Mouse (Mus musculus): ENCODE data around the gene Col6a1. TPM values are rescaled to one million over a fixed set of nuclear protein-coding genes. Genes with fewer than 3 reads are reported as not detected.

The Col6a1 gene
- polyA plus RNA-seq, 1 experiment from 2014 or later: 38.1 TPM

- H3K27ac ChIP-seq (ENCODE audit: low read depth, low read length): no peak overlapping the region
- no peaks in the 10 kb centered on the region for H3K27me3 ChIP-seq (ENCODE audit: control insufficient read depth, insufficient read depth, low read length)
- H3K9me3 ChIP-seq (ENCODE audit: control insufficient read depth, low read length): no peaks in the 10 kb centered on the region
- 84% methylated on average over 19 of the region's 19 CpGs for WGBS
- H3K4me1 ChIP-seq (ENCODE audit: control insufficient read depth, insufficient read depth, low read length): peaks cover 15% of the 10 kb centered on the region
- H3K36me3 ChIP-seq (ENCODE audit: control insufficient read depth, insufficient read depth, low read length): no peaks in the 10 kb centered on the region
- no peak for ATAC-seq (ENCODE audit: low FRiP score, low TSS enrichment)
- no peak overlapping the region for H3K4me2 ChIP-seq (replicated peaks; ENCODE audit: low read depth, low read length)
- no peak overlapping the region for H3K4me3 ChIP-seq (ENCODE audit: low read length)
- no peak overlapping the region for H3K9ac ChIP-seq (ENCODE audit: low read depth, low read length)
These were observed 4.0 kb upstream of the Col6a1 start for GRCm38 (mm10) chr10:76729631-76730620.

- H3K27ac ChIP-seq (ENCODE audit: low read depth, low read length): no peak overlapping the region
- no peaks in the 10 kb centered on the region for H3K9me3 ChIP-seq (ENCODE audit: control insufficient read depth, low read length)
- peaks cover 15% of the 10 kb centered on the region for H3K4me1 ChIP-seq (ENCODE audit: control insufficient read depth, insufficient read depth, low read length)
- H3K4me2 ChIP-seq (replicated peaks; ENCODE audit: low read depth, low read length): no peak overlapping the region
- no peak overlapping the region for H3K9ac ChIP-seq (ENCODE audit: low read depth, low read length)
- H3K36me3 ChIP-seq (ENCODE audit: control insufficient read depth, insufficient read depth, low read length): no peaks in the 10 kb centered on the region
- ATAC-seq (ENCODE audit: low FRiP score, low TSS enrichment): no peak
- no peak overlapping the region for H3K4me3 ChIP-seq (ENCODE audit: low read length)
- 20% methylated on average over 11 of the region's 11 CpGs for WGBS
- H3K27me3 ChIP-seq (ENCODE audit: control insufficient read depth, insufficient read depth, low read length): no peaks in the 10 kb centered on the region
These were observed 2.4 kb upstream of the Col6a1 start for GRCm38 (mm10) chr10:76728369-76728768.

GRCm38 (mm10) chr10:76727301-76727700 is 1.3 kb upstream of the Col6a1 start:
- H3K36me3 ChIP-seq (ENCODE audit: control insufficient read depth, insufficient read depth, low read length): peaks cover 4% of the 10 kb centered on the region; the same call in 1 of the 2 replicates
- no peaks in the 10 kb centered on the region for H3K9me3 ChIP-seq (ENCODE audit: control insufficient read depth, low read length)
- H3K9ac ChIP-seq (ENCODE audit: low read depth, low read length): no peak overlapping the region
- peaks cover 6% of the 10 kb centered on the region; the same call in 1 of the 2 replicates for H3K4me1 ChIP-seq (ENCODE audit: control insufficient read depth, insufficient read depth, low read length)
- no peaks in the 10 kb centered on the region for H3K27me3 ChIP-seq (ENCODE audit: control insufficient read depth, insufficient read depth, low read length)
- no peak overlapping the region for H3K4me2 ChIP-seq (replicated peaks; ENCODE audit: low read depth, low read length)
- ATAC-seq (ENCODE audit: low FRiP score, low TSS enrichment): no peak
- 92% methylated on average over 7 of the region's 7 CpGs for WGBS
- H3K27ac ChIP-seq (ENCODE audit: low read depth, low read length): no peak overlapping the region
- no peak overlapping the region for H3K4me3 ChIP-seq (ENCODE audit: low read length)

GRCm38 (mm10) chr10:76726866-76727265 is 898 bp upstream of the Col6a1 start:
- no peaks in the 10 kb centered on the region for H3K27me3 ChIP-seq (ENCODE audit: control insufficient read depth, insufficient read depth, low read length)
- H3K36me3 ChIP-seq (ENCODE audit: control insufficient read depth, insufficient read depth, low read length): peaks cover 5% of the 10 kb centered on the region; the same call in 1 of the 2 replicates
- ATAC-seq (ENCODE audit: low FRiP score, low TSS enrichment): no peak
- H3K4me2 ChIP-seq (replicated peaks; ENCODE audit: low read depth, low read length): no peak overlapping the region
- no peak overlapping the region for H3K9ac ChIP-seq (ENCODE audit: low read depth, low read length)
- H3K4me1 ChIP-seq (ENCODE audit: control insufficient read depth, insufficient read depth, low read length): peaks cover 2% of the 10 kb centered on the region; the same call in 1 of the 2 replicates
- H3K4me3 ChIP-seq (ENCODE audit: low read length): no peak overlapping the region
- H3K9me3 ChIP-seq (ENCODE audit: control insufficient read depth, low read length): no peaks in the 10 kb centered on the region
- no peak overlapping the region for H3K27ac ChIP-seq (ENCODE audit: low read depth, low read length)
- WGBS: 88% methylated on average over 4 of the region's 4 CpGs

- no peak for ATAC-seq (ENCODE audit: low FRiP score, low TSS enrichment)
- Histone ChIP-seq H3K4me2 (replicated peaks; ENCODE audit: low read depth, low read length) (peak overlapping the region; percentile 36), H3K27ac (ENCODE audit: low read depth, low read length) (no peak overlapping the region), H3K36me3 (ENCODE audit: control insufficient read depth, insufficient read depth, low read length) (peaks cover 10% of the 10 kb centered on the region; the same call in 1 of the 2 replicates), H3K9me3 (ENCODE audit: control insufficient read depth, low read length) (no peaks in the 10 kb centered on the region), H3K9ac (ENCODE audit: low read depth, low read length) (peak overlapping the region; percentile 35), H3K4me1 (ENCODE audit: control insufficient read depth, insufficient read depth, low read length) (no peaks in the 10 kb centered on the region), H3K4me3 (ENCODE audit: low read length) (peak overlapping the region; percentile 25), H3K27me3 (ENCODE audit: control insufficient read depth, insufficient read depth, low read length) (no peaks in the 10 kb centered on the region)
- 86% methylated on average over 2 of the region's 2 CpGs for WGBS
These were observed 871 bp downstream of the Col6a1 start for GRCm38 (mm10) chr10:76725097-76725496.

GRCm38 (mm10) chr10:76724231-76724736 is 1.7 kb downstream of the Col6a1 start:
- Histone ChIP-seq H3K9ac (ENCODE audit: low read depth, low read length) (no peak overlapping the region), H3K27ac (ENCODE audit: low read depth, low read length) (no peak overlapping the region), H3K4me2 (replicated peaks; ENCODE audit: low read depth, low read length) (peak overlapping the region; percentile 36), H3K9me3 (ENCODE audit: control insufficient read depth, low read length) (no peaks in the 10 kb centered on the region), H3K4me3 (ENCODE audit: low read length) (peak overlapping the region; percentile 25; the same call in 1 of the 2 replicates), H3K36me3 (ENCODE audit: control insufficient read depth, insufficient read depth, low read length) (peaks cover 13% of the 10 kb centered on the region; the same call in 1 of the 2 replicates), H3K27me3 (ENCODE audit: control insufficient read depth, insufficient read depth, low read length) (no peaks in the 10 kb centered on the region), H3K4me1 (ENCODE audit: control insufficient read depth, insufficient read depth, low read length) (no peaks in the 10 kb centered on the region)
- no peak for ATAC-seq (ENCODE audit: low FRiP score, low TSS enrichment)
- 55% methylated on average over 5 of the region's 5 CpGs for WGBS

- 88% methylated on average over 18 of the region's 18 CpGs for WGBS
- peaks cover 16% of the 10 kb centered on the region; the same call in 1 of the 2 replicates for H3K36me3 ChIP-seq (ENCODE audit: control insufficient read depth, insufficient read depth, low read length)
- ATAC-seq (ENCODE audit: low FRiP score, low TSS enrichment): no peak
- H3K9ac ChIP-seq (ENCODE audit: low read depth, low read length): no peak overlapping the region
- H3K4me1 ChIP-seq (ENCODE audit: control insufficient read depth, insufficient read depth, low read length): no peaks in the 10 kb centered on the region
- H3K4me2 ChIP-seq (replicated peaks; ENCODE audit: low read depth, low read length): no peak overlapping the region
- H3K4me3 ChIP-seq (ENCODE audit: low read length): no peak overlapping the region
- H3K27me3 ChIP-seq (ENCODE audit: control insufficient read depth, insufficient read depth, low read length): no peaks in the 10 kb centered on the region
- H3K9me3 ChIP-seq (ENCODE audit: control insufficient read depth, low read length): no peaks in the 10 kb centered on the region
- no peak overlapping the region for H3K27ac ChIP-seq (ENCODE audit: low read depth, low read length)
These were observed 3.1 kb downstream of the Col6a1 start for GRCm38 (mm10) chr10:76722751-76723450.

- WGBS: 92% methylated on average over 6 of the region's 6 CpGs
- no peak for ATAC-seq (ENCODE audit: low FRiP score, low TSS enrichment)
These were observed 4.2 kb downstream of the Col6a1 start for GRCm38 (mm10) chr10:76721746-76722145.

More at GRCm38 (mm10) chr10:76721746-76722145, 4.2 kb downstream of the Col6a1 start:
- H3K4me3 ChIP-seq (ENCODE audit: low read length): no peak overlapping the region
- peaks cover 20% of the 10 kb centered on the region; the same call in 1 of the 2 replicates for H3K36me3 ChIP-seq (ENCODE audit: control insufficient read depth, insufficient read depth, low read length)
- H3K27ac ChIP-seq (ENCODE audit: low read depth, low read length): no peak overlapping the region
- no peaks in the 10 kb centered on the region for H3K9me3 ChIP-seq (ENCODE audit: control insufficient read depth, low read length)
- H3K4me1 ChIP-seq (ENCODE audit: control insufficient read depth, insufficient read depth, low read length): no peaks in the 10 kb centered on the region
- H3K27me3 ChIP-seq (ENCODE audit: control insufficient read depth, insufficient read depth, low read length): no peaks in the 10 kb centered on the region
- H3K9ac ChIP-seq (ENCODE audit: low read depth, low read length): no peak overlapping the region
- H3K4me2 ChIP-seq (replicated peaks; ENCODE audit: low read depth, low read length): no peak overlapping the region

Data from kidney, embryonic 14.5 days (tissue).